Mouse (Mus musculus) kidney, adult 2 months (tissue): ENCODE data around the gene Azin2.

Source experiments
- CTCF ChIP-seq: fragments of 200-500 bp; conservative IDR thresholded peaks from 2 replicates; pipeline ENCODE4 v1.5.1; 2011; ENCODE audit warnings: low read depth, mild to moderate bottlenecking, control low read depth, low read length, moderate library complexity, mixed read lengths; ENCODE audit not compliant: insufficient read depth, insufficient read length
- POLR2A ChIP-seq: fragments of 200-500 bp; IDR thresholded peaks from one replicate; pipeline ENCODE4 v1.6.1; 2011; ENCODE audit warnings: low read depth, low read length, control low read depth

DNA sequence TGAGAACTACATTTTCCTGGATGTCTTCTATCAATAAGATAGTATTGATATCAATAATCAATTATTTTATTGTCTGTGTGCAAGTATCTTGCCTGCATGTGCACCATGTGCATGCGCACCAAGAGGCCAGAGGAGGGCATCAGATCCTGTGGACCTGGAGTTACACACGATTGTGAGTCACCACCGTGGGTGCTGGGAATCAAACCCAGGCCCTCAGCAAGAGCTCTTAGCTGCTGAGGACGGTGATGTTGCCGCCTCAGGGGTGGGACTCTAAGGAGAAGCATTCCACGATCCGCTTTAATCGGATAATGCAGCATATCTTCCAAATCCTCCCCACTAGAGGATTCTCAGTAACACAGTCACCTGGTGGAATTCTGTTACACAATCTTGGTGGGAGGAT is 76.7 kb downstream of the Azin2 start:
- no peak for TF ChIP-seq CTCF
- TF ChIP-seq POLR2A: no peak
